Mouse (Mus musculus) spleen, postnatal 0 days (tissue): Measurements from ENCODE around the gene Tmbim1. TPM values are rescaled to one million over a fixed set of nuclear protein-coding genes. Genes with fewer than 3 reads are reported as not detected.

Experiments
- polyA plus RNA-seq: library from polyadenylated mRNA; unstranded; fragments of >200 nt; fragmentation: Nextera tagmentation; extraction: Ambion mirVana; gene quantifications from 2 replicates; pipeline ENCODE4 v1.2.1, GENCODE M21; 2015

Gene Tmbim1
- polyA plus RNA-seq = 20.2 and 21.1 TPM in 2 replicates

DNA sequence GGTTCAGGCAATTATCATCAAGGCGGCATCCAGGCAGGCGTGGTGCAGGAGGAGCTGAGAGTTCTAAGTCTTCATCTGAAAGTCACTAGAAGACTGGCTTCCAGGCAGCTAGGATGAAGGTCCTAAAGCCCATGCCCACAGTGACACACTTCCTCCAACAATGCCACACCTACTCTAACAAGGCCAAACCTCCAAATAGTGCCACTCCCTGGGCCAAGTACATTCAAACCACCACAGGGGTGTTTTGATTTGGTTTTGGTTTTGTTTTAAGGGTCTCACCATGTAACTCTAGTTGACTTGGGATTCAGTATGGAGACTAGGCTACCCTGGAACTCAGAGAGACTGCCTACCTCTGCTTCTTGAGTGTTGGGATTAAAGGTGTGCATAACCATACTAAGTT is at the start of gene Tmbim1:
Gene Tmbim1 (minus strand): TSS at position 101 of the 400 bp plus-strand sequence.

DNA sequence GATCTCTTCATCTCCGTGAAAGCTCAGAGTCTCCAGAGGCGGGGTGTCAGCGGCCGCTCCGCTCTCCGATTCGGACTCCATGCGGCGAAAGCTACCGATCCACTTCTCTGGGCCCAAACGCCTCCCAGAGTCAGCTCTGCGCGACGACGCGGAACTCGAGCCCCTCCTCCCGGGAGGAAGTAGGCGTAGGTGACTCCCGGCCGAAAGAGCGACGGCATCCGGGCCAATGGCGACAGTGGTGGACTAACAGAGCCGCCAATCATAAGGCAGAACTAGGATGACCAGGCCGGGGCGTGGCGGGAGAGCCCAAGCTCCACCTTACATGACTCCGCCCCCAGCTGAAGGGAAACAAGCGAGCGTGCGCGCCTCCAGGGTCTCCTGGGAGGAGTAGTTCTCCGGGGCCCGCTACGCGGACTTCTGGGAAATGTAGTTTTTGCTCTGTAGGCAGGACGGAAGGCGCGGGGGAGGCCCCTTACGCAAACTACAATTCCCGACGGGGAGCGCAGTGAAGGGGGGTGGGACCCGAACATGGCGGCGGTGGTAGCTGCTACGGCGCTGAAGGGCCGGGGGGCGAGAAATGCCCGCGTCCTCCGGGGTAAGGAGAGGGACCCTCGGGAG is 20.8 kb downstream of the Tmbim1 start, which contains the start of the genes Aamp and Pnkd:
Gene Aamp (minus strand): TSS at position 196 of the 618 bp plus-strand sequence.
Gene Pnkd (plus strand): TSS at position 388 of the 618 bp plus-strand sequence.

DNA sequence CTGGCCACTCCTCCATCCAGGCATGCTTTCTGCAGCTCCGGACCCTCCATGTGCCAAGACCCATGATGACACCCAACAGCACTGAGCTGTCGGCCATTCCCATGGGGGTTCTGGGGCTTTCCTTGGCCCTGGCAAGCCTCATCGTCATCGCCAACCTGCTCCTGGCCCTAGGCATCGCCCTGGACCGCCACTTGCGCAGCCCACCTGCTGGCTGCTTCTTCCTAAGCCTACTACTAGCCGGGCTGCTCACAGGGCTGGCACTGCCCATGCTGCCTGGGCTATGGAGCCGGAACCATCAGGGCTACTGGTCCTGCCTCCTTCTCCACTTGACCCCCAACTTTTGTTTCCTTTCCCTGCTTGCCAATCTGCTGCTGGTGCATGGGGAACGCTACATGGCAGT is 26.9 kb downstream of the Tmbim1 start, which contains the start of gene Gpbar1:
Gene Gpbar1 (plus strand): TSS at position 13 of the 400 bp plus-strand sequence.

Other genes starting within 250 kb of the Tmbim1 start
- 31.9 and 33.4 TPM in 2 replicates for gene Tns1, start 181.2 kb downstream of the Tmbim1 start, polyA plus RNA-seq
- 0.13 and 0.34 TPM in 2 replicates for gene Rufy4, start 180.1 kb downstream of the Tmbim1 start, polyA plus RNA-seq
- 19.3 and 24.9 TPM in 2 replicates for gene Cxcr2, start 151.6 kb downstream of the Tmbim1 start, polyA plus RNA-seq
- not detected in 2 replicates for gene Cxcr1, start 111.0 kb downstream of the Tmbim1 start, polyA plus RNA-seq
- gene Arpc2, start 69.5 kb downstream of the Tmbim1 start, polyA plus RNA-seq = 317 and 369 TPM in 2 replicates
- 0.16 and 0.34 TPM in 2 replicates for gene Gpbar1, start 27.1 kb downstream of the Tmbim1 start, polyA plus RNA-seq
- 94.4 and 109 TPM in 2 replicates for gene Aamp, start 20.9 kb downstream of the Tmbim1 start, polyA plus RNA-seq
- gene Pnkd, start 20.7 kb downstream of the Tmbim1 start, polyA plus RNA-seq = 40.9 and 42.6 TPM in 2 replicates
- 0.16 and 0.20 TPM in 2 replicates for gene Catip, start 56.5 kb upstream of the Tmbim1 start, polyA plus RNA-seq
- gene Slc11a1, start 69.6 kb upstream of the Tmbim1 start, polyA plus RNA-seq = 17.5 and 24.0 TPM in 2 replicates
- 41.8 and 50.5 TPM in 2 replicates for gene Ctdsp1, start 85.9 kb upstream of the Tmbim1 start, polyA plus RNA-seq
- 0.11 and 0.14 TPM in 2 replicates for gene Vil1, start 103.8 kb upstream of the Tmbim1 start, polyA plus RNA-seq
- gene Cnot9, start 200.4 kb upstream of the Tmbim1 start, polyA plus RNA-seq = 40.3 and 42.2 TPM in 2 replicates
- gene Plcd4, start 237.3 kb upstream of the Tmbim1 start, polyA plus RNA-seq = 0.20 and 0.82 TPM in 2 replicates
- 13.0 and 13.2 TPM in 2 replicates for gene Usp37, start 238.7 kb upstream of the Tmbim1 start, polyA plus RNA-seq